Mouse (Mus musculus): ENCODE measurements at regions not wholly inside any gene's neighbourhood (a gene's known extent, or its start where the extent isn't known, plus 50 kb on each side); places are given as distances from the start of the nearest gene placed in this dataset.

DNA sequence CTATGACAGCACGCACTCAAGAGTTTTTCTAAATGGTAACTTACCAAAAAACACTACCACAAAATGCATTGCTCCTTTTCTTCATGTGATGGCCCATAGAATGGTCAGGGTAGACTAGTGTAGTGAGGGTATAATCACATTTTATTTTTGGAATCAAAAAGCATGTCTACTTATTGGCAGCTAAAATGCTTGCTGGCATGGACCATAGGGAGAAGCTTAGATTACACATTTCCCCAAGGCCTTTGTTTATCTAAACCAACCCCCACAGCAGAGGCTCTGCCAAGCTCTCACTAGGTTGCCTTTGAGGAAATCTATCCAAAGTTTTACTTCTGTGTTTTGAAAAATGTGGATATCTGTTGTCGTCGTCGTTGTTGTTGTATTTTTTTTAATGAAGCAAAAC is 235.3 kb upstream of the Rnaseh2b start:
- no peak for DNase-seq (ENCODE audit: low read depth, low spot score)

DNA sequence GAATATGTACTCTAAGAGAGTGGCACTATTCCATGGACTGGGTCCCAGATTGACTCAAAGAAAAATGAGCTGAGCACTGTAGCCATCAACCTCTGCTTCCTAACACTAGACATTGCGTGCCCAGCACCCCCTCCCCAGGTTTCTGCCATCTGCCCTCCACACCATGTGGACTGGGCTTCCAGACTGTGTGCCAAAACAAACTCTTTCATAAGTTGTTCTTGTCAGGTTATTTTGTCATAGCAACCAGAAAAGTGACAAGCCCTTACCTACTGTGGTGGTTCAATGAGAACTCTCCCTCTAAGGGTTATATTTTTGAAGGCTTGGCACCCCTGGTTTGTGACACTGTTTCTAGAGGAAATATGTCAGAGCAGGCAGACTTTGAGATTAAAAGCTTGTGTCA is 234.3 kb upstream of the Rnaseh2b start:
- DNase-seq (ENCODE audit: low read depth, low spot score): no peak

DNA sequence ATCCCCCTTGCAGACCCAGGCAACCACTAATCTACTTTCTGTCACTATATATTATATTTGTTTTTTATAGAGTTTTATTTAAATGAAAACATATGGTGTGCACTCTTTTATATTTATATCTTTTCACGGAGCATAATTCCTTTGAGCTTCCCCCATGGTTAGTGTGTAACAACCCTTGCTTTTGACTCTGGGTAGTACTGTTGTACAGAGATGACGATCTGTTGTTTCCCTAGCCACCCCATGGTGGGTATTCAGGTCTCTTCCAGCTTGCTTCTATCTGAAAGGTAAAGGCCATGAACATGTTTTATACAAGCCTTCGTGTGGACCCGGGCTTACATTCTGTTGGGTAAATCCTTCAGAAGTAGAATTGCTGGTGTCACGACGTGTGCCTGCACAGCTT is 221.2 kb upstream of the Rnaseh2b start:
- DNase-seq (ENCODE audit: low read depth, low spot score): no peak

DNA sequence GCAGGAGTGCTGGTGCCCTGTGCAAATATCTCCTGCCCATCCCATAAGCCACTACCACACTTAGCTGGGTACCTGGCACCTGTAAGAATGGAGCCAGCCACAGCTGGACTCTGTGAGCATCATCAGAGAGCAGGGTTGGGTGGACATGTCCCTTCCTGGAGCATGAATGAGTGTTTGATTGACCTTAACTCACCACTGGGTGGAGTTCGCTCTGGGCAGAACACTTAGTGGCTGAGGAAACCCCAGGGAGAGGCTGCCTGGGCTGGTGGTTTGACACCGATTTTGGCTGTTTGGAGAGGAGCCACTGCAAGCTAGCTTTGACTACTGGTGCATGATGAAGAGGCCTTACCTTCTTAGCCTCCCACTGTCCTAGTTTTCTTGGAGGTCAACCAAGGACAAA is 208.3 kb upstream of the Rnaseh2b start:
- peak; percentile 6 for DNase-seq (ENCODE audit: low read depth, low spot score)

DNA sequence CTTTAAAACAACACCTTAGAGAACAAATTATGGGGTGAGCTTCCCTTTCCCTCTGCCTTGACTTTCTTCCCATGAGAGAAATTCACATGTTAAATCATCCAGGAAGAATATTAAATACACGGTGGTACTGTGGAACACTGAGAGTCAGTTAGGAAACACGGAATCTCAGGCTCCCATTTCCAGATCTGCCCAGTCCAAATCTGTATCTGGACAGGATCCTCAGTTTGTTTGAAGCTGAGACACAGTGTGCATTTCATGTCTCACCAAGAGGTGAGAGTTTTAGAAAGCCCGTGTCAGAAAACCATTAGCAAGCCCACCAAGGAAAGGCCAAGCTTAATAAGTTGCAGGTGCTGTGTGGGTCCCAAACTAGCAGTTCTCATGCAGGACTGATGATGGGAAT is 204.2 kb upstream of the Rnaseh2b start:
- DNase-seq (ENCODE audit: low read depth, low spot score): no peak

DNA sequence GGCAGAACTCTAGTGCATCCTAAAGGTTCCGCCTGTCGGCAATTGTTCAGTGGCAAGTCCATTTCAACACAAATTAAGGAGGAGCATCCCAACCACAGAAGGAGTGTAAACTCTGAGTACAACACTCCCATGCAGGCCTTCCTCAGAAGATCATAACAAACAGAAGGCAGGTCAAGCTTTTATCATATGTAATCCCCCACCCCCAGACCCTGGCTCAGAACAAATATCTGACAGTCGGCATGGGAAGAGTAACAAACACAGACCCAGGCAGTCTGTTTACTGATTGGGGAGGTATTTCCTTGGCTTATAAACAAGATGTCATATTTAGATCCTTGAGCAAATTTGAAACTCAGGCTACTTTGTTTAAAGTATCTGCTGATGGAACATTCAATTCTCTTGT is 174.9 kb upstream of the Rnaseh2b start:
- no peak for DNase-seq (ENCODE audit: low read depth, low spot score)

DNA sequence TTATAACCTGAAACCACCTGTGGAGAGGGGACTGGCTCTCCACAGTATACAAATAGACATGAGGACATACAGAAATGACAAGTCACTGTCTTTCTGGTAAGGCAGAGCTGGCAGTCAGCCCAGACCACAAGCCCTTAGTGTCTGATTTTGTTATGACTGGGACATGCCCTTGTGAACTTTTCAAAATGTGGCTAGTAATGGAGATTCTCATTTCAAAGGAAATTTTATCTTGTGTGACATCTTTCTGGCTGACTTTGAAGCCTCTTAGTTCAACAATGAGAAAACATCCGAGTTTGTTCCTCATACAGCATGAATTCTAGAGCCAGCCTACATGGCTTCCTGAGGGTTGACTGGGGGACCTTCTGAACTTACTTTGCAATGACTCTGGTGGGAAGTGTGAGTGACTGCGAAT is 173.8 kb upstream of the Rnaseh2b start:
- peak; percentile 4 for DNase-seq (ENCODE audit: low read depth, low spot score)

DNA sequence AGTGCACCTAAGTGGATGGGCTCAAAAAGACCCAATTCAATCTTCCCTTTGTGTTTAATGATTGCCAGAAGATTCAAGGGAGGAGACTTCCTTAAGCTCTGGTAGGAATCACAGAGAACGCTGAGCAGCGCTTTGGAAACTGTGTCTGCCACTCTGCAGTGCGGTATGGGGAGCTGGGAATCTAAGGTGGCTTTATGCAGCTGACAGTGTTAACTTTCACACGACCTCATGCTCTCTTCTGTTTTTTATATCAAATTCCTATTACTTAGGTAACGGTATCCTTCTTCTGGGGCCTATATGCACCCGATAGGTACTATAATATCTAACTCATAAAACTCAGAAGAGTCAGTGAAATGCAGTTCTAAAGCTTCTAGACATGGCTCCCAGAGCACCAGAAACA is 163.5 kb upstream of the Rnaseh2b start:
- no peak for DNase-seq (ENCODE audit: low read depth, low spot score)

DNA sequence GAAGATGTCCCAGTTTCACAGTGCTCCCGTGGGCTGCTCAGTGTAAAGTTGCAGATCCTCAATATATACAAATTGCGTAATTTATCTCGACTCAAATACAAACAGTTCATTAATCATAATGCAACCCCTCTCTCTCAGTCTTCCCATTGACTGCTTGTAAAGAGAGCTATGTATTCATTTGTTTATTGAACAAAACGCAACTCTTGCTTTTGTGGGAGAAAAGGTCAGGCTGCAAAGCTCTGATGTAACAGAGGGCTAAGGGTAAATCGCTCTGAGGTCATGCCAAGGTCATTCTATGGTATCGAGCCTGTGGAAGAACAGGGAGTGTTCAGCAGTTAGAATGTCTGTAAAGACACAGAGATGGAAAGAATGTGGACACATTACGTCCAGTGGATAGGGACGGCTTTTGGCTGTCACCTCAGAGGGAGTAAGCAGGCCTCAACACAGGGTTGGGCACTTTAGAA is 160.0 kb upstream of the Rnaseh2b start:
- no peak for DNase-seq (ENCODE audit: low read depth, low spot score)

DNA sequence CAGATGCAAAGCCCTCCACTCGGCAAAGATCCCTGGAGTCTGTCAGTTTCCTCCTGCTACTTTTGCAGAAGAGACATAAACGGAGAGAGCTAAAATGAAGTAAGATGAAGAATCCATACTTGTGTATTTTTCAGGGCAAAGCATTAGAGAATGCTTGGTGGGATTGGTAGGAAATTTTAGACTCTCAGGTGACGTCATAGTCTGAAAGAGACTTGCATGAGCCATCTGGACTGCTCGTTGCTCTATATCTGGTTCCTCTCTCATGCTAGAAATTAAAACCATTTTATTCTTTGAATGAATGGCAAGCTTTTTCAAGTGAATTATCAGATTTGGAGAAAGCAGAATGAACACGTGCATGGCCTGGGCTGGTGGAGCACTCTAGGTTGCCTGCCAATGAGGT is 154.4 kb upstream of the Rnaseh2b start:
- DNase-seq (ENCODE audit: low read depth, low spot score): no peak

DNA sequence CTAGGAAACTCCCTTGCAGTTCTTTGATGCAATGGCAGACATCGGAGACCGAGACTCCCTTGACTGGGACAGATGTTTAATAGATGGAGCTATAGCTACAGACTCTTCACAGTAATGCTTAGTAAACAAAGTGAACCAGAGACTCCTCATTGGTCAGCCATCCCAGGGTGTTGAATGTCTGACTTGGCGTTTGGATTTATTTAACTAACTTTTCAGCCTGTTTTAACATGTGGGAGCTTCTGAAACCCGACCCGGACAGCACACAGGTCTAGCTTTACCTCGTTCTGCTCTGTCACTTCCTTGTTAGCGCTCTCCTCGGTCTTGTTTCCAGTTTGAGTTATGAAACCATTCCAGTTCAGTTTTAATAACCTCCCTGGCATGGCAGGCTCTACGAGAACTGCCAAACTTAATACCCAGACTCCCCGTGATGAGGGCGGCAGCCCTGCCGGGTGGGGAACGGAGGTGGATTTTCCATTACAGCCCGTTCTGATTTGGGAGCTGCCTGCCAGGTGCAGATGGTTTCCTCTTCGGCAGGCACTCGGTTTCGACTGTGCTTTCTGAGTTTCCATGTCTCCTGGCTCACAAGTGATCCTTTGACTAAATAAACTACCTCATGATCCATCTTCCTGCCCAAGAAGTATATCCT is 147.9 kb upstream of the Rnaseh2b start:
- DNase-seq (ENCODE audit: low read depth, low spot score): no peak

DNA sequence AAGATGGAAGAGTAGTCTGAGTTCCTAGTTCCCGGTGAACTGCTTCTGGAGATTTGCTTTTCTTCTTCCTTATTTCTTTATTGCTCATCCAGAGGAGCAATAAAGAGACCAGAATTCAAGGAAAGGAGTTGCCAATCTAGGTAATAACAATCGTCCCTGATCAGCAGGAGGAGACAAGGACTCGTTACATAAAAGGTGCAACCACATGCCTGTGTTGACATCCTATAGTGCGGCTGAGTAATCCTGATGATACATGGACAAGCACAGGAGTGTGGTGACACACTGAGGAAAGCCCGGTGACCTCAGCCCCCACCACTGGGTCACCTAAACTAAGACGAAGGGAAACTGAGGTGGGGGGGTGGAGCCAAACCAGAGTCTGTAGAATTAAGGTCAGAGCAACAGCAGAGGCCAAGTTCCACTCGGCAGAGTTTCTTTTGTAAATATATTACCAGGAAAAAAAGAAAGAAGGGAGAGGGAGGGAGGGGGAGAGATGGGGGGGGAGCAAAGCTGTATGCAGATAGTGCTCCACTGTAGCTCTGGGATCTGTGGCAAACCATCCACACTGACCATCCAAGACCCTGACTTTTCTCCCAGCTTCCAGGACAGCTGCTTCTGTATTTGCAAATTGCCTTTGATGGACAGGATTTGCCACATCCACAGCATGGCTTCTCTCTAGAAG is 135.2 kb upstream of the Rnaseh2b start:
- DNase-seq (ENCODE audit: low read depth, low spot score): no peak

DNA sequence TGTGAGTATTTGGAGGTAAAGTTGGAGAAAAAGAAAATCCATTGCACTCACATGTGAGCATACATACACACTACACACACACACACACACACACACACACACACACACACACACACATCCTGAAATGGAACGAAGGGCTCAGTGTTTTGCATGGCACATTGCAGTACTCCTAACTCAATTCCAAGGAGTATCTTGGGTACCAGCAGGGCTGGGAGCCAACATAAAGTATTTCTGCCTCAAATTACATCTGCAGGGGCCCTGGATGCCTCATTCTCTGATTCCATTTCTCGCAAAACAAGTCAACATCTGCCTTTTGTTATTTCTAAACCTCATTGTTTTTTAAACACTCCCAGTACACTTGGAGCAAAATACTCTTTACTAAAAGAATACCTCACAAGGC is 132.7 kb upstream of the Rnaseh2b start:
- no peak for DNase-seq (ENCODE audit: low read depth, low spot score)

DNA sequence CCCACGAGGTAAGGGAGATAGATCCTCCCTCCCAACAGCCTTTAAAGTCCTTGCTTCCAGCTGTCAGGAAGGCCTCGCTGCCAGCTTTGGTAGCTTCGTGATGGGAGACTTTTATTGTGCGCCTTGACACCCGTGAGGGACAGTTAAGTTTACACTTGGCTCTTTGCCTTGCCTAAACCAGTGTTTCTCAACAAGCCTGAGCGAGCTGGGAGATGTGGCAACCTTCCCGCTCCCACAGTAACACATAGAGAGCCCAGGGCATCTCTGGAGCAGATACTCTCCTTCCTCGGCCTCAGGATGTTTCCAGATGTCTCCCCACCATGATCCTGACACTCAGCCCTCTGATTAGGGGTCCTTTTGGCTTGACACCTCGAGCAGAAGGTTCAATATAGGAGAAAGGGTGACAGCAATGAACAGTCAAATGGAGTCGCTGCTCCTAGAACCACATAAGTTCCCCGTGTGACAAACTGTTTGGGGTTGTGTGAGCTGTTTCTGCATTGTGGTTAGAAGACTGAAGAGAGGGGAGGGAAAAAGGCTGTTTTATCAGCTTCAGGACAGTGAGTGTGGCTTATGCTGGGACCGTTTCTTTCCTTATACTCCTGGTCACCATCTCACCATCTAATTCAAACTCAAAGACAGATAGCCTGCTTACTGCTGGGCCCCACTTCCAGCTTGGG is 129.1 kb upstream of the Rnaseh2b start:
- DNase-seq (ENCODE audit: low read depth, low spot score): no peak

DNA sequence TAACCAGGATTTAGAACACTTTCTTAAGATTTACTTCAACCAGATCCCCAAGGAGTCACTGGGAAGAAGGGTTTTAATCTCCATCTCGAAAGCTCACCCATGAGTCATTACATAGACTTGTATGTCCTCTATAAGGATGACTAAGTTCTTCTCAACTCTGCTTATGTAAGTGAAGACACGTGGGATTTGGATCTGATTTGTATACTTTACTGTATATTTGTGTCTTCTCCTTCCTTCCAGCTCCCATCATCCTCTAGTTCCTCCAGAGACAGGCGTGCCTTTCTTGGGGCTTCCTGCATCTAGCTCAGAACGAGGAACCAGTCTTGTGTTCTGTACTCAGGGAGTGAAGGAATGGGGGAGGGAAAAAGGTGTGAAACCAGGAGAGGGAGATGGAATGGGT is 127.5 kb upstream of the Rnaseh2b start:
- no peak for DNase-seq (ENCODE audit: low read depth, low spot score)

DNA sequence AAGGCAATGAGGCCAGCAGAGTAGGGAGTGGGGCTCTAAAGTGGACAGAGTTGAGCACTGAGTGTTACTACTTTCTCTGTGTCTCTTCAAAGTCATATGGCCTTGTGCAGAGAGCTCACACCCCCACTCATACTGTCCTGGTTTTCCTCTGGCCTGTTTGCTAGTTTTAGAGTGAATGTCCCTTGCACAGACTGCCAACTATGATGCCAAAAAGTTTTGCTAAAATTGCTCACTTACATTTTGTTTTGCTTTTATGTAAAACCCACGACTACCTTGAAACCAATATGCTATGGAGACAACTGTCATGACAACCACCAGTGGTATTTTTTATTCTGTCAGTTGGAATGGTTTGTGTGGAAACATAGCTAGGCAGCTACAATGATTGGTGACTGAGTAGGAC is 126.4 kb upstream of the Rnaseh2b start:
- DNase-seq (ENCODE audit: low read depth, low spot score): no peak

DNA sequence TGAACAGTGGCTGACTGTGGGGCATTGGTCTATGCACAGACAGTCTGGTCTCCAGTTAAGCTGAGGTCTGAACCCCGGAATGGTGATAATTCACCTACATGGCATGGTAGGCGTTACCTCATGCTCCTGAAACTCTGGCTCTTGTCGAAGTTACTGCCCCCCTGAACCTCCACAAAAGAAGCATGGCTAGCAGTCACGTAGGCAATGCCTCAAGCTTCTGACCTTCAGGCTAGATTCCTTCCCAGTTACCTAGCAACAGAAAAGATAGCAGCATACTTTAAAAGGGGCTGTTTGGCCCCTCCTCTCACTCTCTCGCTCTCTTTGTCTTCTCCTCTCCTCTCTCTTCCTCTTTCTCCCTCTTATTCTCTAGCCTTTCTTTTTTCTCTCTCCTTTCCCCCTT is 125.8 kb upstream of the Rnaseh2b start:
- peak; percentile 26 for DNase-seq (ENCODE audit: low read depth, low spot score)

DNA sequence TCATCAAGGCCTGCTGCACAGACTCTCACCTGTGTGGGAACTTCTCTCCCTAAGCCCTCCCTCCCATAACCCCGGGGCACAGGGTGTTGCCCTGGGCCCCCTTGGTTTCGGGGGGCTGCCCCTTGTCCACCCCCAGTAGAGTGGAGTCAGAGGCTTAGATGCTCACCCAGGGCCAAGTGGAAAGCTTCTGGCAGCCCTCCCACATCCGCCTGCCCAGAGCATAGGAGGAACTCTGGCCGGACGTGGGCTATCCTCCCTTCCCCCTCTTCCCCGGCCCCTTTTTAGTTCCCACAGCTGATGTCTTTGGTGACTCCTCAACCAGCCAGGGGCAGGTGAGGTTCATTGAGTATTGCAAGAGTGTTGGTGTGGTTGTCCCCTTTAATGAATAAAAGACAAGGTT is 125.3 kb upstream of the Rnaseh2b start:
- DNase-seq (ENCODE audit: low read depth, low spot score): peak; percentile 10

DNA sequence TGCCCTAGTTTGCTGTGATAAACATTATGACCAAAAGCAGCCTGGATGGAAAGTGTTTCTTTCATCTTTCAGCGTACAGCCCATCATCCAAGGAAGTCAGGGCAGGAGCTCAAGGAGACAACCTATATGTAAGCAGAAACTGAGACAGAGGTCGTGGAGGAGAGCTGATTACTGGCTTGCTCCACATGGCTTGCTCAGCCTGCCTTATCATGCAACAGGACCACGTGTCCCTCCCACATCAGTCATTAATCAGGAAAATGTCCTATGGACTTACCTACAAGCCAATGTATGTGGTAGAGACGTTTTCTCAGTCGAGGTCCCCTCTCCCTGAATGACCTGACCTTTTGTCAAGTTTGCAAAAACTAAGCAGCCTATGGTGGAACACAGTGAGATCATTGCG is 123.7 kb upstream of the Rnaseh2b start:
- DNase-seq (ENCODE audit: low read depth, low spot score): no peak

DNA sequence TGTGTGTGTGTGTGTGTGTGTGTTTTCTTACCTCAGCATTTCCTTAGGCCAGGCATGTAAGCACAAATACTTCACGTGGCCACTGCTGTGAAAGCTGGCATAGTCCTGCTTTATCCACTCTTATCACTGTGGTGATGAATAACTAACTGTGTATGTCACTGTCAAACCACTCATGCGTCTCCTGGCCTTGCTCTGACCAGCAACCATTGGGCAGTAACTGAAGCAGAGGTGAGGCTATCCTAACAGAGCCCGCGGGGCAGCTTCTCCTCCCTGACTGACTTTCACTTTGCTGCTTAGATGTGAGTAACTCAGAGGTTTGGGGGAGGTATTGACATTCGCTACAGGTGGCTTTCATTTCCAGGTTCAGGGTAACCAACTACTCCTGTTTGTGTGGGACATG is 122.0 kb upstream of the Rnaseh2b start:
- DNase-seq (ENCODE audit: low read depth, low spot score): peak; percentile 14

DNA sequence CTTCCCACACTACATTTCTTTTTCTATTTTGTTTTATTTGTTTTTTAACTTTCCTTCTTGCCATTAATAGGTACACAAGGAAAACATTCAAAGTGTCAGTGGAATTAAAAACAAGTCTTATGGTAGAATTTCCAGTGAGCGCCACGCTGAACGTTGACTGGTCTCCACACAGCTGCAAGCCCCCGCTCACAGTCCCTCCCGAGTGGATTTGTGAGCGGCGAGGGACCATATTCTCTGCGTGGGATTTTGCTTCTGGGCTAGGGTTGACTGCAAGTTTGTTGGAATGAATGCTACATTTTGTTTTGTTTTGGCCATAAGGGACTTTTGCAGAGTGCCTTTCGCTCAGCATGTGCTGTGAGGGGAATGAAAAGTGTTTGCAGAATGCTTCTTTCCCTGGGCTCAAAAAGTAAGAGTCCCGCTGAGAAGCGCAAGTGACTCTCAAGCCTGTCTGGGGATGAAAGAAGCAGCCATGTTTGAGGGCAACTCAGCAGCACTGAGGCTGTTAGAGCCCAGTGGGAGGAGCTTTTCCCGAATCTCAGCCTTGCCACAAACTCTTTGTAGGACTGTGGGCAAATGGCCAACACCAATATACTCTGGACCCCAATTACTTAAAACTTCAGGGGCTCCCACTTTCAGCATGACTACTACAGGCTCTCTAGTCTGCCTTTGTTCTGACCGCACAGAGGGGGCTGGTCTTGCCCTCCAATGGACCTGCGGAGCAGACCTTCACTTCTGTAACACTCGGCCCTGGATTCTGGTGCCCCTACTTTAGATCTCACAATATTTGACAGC is 120.9 kb upstream of the Rnaseh2b start:
- no peak for DNase-seq (ENCODE audit: low read depth, low spot score)

DNA sequence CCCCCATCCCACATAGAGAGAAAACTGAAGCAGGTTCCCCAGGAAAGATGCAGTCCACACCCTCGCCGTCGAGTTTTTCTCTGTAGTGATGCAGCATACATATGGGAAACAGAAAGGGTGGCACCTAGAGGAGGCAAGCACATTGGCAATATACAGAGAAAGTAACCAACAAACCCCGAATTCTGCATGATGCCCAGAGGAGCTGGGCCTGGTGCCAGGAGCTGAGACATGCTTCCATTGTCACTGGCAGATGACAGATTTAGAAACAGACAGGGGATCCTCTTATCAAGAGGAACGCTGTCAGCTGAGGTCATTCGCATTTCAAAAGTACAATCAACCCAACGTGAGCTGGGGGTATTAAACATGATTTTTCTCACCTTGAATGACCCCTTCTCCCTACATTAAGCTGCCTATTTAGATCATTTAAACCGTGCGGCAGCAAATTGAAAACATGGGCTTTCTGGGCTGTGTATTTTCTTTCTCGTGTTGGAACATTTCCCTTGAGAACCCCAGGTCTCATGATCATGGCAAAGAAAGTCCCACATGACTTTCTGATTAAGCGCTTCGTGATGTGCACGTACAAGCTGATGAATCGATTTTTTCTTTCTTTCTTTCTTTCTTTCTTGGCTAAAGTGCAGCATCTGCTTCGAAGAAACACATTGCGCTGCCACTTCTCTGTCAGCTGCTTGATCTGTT is 118.4 kb upstream of the Rnaseh2b start:
- no peak for DNase-seq (ENCODE audit: low read depth, low spot score)
